Mouse (Mus musculus): ENCODE measurements around the gene Zfp184. TPM values are rescaled to one million over a fixed set of nuclear protein-coding genes. Genes with fewer than 3 reads are reported as not detected.

The Zfp184 gene
- polyA plus RNA-seq, 1 experiment from 2014 or later, result 19.4 TPM

- WGBS, result 3% methylated on average over 8 of the region's 8 CpGs
- H3K4me1 ChIP-seq, result peaks cover 6% of the 10 kb centered on the region
Measured at GRCm38 (mm10) chr13:21913854-21914253, 31.0 kb upstream of the Zfp184 start.

GRCm38 (mm10) chr13:21914599-21914998 is 30.3 kb upstream of the Zfp184 start:
- H3K9me3 ChIP-seq, result no peaks in the 10 kb centered on the region
- H3K4me1 ChIP-seq, result peaks cover 6% of the 10 kb centered on the region
- peaks cover 23% of the 10 kb centered on the region for H3K27me3 ChIP-seq (replicated peaks)
- ATAC-seq (ENCODE audit: low FRiP score, low read depth), result no peak
- 2% methylated on average over 14 of the region's 14 CpGs for WGBS
- no peaks in the 10 kb centered on the region for H3K36me3 ChIP-seq
- no peak overlapping the region for H3K27ac ChIP-seq
- H3K4me2 ChIP-seq (replicated peaks), result peak overlapping the region; percentile 43
- H3K4me3 ChIP-seq, result no peak overlapping the region; the same call in 1 of the 2 replicates
- no peak overlapping the region for H3K9ac ChIP-seq

More at GRCm38 (mm10) chr13:21913854-21914253, 31.0 kb upstream of the Zfp184 start:
- no peak overlapping the region; the same call in 1 of the 2 replicates for H3K4me3 ChIP-seq
- no peak overlapping the region for H3K9ac ChIP-seq
- H3K9me3 ChIP-seq, result no peaks in the 10 kb centered on the region
- H3K4me2 ChIP-seq (replicated peaks), result peak overlapping the region; percentile 43
- ATAC-seq (ENCODE audit: low FRiP score, low read depth), result no peak
- no peaks in the 10 kb centered on the region for H3K36me3 ChIP-seq
- H3K27ac ChIP-seq, result no peak overlapping the region
- peaks cover 23% of the 10 kb centered on the region for H3K27me3 ChIP-seq (replicated peaks)

- H3K4me2 ChIP-seq (replicated peaks), result no peak overlapping the region
- no peaks in the 10 kb centered on the region for H3K9me3 ChIP-seq
- no peak for ATAC-seq (ENCODE audit: low FRiP score, low read depth)
- H3K4me1 ChIP-seq, result peaks cover 6% of the 10 kb centered on the region
- no peak overlapping the region for H3K27ac ChIP-seq
- H3K27me3 ChIP-seq (replicated peaks), result peaks cover 23% of the 10 kb centered on the region
- no peak overlapping the region for H3K9ac ChIP-seq
- H3K36me3 ChIP-seq, result no peaks in the 10 kb centered on the region
- WGBS, result 58% methylated on average over 5 of the region's 5 CpGs
- H3K4me3 ChIP-seq, result no peak overlapping the region
Measured at GRCm38 (mm10) chr13:21915487-21915886, 29.4 kb upstream of the Zfp184 start.

- H3K36me3 ChIP-seq, result no peaks in the 10 kb centered on the region
- H3K9me3 ChIP-seq, result no peaks in the 10 kb centered on the region
- no peak overlapping the region for H3K9ac ChIP-seq
- H3K4me2 ChIP-seq (replicated peaks), result no peak overlapping the region
- H3K4me1 ChIP-seq, result peaks cover 6% of the 10 kb centered on the region
- H3K4me3 ChIP-seq, result no peak overlapping the region
- H3K27ac ChIP-seq, result no peak overlapping the region
- 32% methylated on average over 6 of the region's 6 CpGs for WGBS
- no peak for ATAC-seq (ENCODE audit: low FRiP score, low read depth)
- H3K27me3 ChIP-seq (replicated peaks), result peaks cover 24% of the 10 kb centered on the region
Measured at GRCm38 (mm10) chr13:21916056-21916455, 28.8 kb upstream of the Zfp184 start.

GRCm38 (mm10) chr13:21917040-21917439 is 27.9 kb upstream of the Zfp184 start:
- Histone ChIP-seq H3K27ac (no peak overlapping the region), H3K4me2 (replicated peaks) (peak overlapping the region; percentile 64), H3K9me3 (no peaks in the 10 kb centered on the region), H3K9ac (no peak overlapping the region), H3K27me3 (replicated peaks) (peaks cover 28% of the 10 kb centered on the region), H3K4me3 (no peak overlapping the region), H3K36me3 (no peaks in the 10 kb centered on the region), H3K4me1 (peaks cover 6% of the 10 kb centered on the region)
- ATAC-seq (ENCODE audit: low FRiP score, low read depth), result no peak
- WGBS, result 3% methylated on average over 13 of the region's 13 CpGs

- Histone ChIP-seq H3K9ac (no peak overlapping the region), H3K4me2 (replicated peaks) (peak overlapping the region; percentile 64), H3K27ac (no peak overlapping the region), H3K4me3 (peak overlapping the region; percentile 29), H3K4me1 (peaks cover 6% of the 10 kb centered on the region), H3K27me3 (replicated peaks) (peaks cover 28% of the 10 kb centered on the region), H3K9me3 (no peaks in the 10 kb centered on the region), H3K36me3 (no peaks in the 10 kb centered on the region)
- ATAC-seq (ENCODE audit: low FRiP score, low read depth), result no peak
- WGBS, result 2% methylated on average over 11 of the region's 11 CpGs
Measured at GRCm38 (mm10) chr13:21917480-21917879, 27.4 kb upstream of the Zfp184 start.

- no peak overlapping the region for H3K9ac ChIP-seq
- no peaks in the 10 kb centered on the region for H3K9me3 ChIP-seq
- WGBS, result under 1% methylated on average over 16 of the region's 16 CpGs
- ATAC-seq (ENCODE audit: low FRiP score, low read depth), result no peak
- no peak overlapping the region for H3K27ac ChIP-seq
- H3K4me1 ChIP-seq, result peaks cover 6% of the 10 kb centered on the region
- peaks cover 28% of the 10 kb centered on the region for H3K27me3 ChIP-seq (replicated peaks)
- H3K36me3 ChIP-seq, result no peaks in the 10 kb centered on the region
- peak overlapping the region; percentile 64 for H3K4me2 ChIP-seq (replicated peaks)
- H3K4me3 ChIP-seq, result peak overlapping the region; percentile 29
Measured at GRCm38 (mm10) chr13:21917992-21918391, 26.9 kb upstream of the Zfp184 start.

- WGBS, result under 1% methylated on average over 38 of the region's 38 CpGs
- peaks cover 28% of the 10 kb centered on the region for H3K27me3 ChIP-seq (replicated peaks)
- 0 out of 2 replicates have a peak overlapping the region, but pooled peaks have one; percentile 31 for H3K9ac ChIP-seq
Measured at GRCm38 (mm10) chr13:21918570-21919419, 26.1 kb upstream of the Zfp184 start.

GRCm38 (mm10) chr13:21919836-21920431 is 25.0 kb upstream of the Zfp184 start:
- Histone ChIP-seq H3K4me1 (peaks cover 6% of the 10 kb centered on the region), H3K27me3 (replicated peaks) (peaks cover 28% of the 10 kb centered on the region), H3K9me3 (no peaks in the 10 kb centered on the region), H3K4me3 (no peak overlapping the region), H3K36me3 (no peaks in the 10 kb centered on the region), H3K4me2 (replicated peaks) (no peak overlapping the region), H3K9ac (no peak overlapping the region), H3K27ac (no peak overlapping the region)
- no peak for ATAC-seq (ENCODE audit: low FRiP score, low read depth)
- WGBS, result 4% methylated on average over 11 of the region's 11 CpGs

More at GRCm38 (mm10) chr13:21918570-21919419, 26.1 kb upstream of the Zfp184 start:
- no peak overlapping the region for H3K27ac ChIP-seq
- ATAC-seq (ENCODE audit: low FRiP score, low read depth), result peak; percentile 63
- peaks cover 6% of the 10 kb centered on the region for H3K4me1 ChIP-seq
- H3K4me3 ChIP-seq, result peak overlapping the region; percentile 30
- peak overlapping the region; percentile 64 for H3K4me2 ChIP-seq (replicated peaks)
- H3K36me3 ChIP-seq, result no peaks in the 10 kb centered on the region
- no peaks in the 10 kb centered on the region for H3K9me3 ChIP-seq

GRCm38 (mm10) chr13:21920681-21921233 is 24.1 kb upstream of the Zfp184 start:
- H3K4me2 ChIP-seq (replicated peaks), result no peak overlapping the region
- peaks cover 9% of the 10 kb centered on the region for H3K4me1 ChIP-seq
- peaks cover 23% of the 10 kb centered on the region for H3K27me3 ChIP-seq (replicated peaks)
- no peaks in the 10 kb centered on the region for H3K9me3 ChIP-seq
- no peak overlapping the region for H3K9ac ChIP-seq
- no peaks in the 10 kb centered on the region for H3K36me3 ChIP-seq
- ATAC-seq (ENCODE audit: low FRiP score, low read depth), result no peak
- H3K27ac ChIP-seq, result no peak overlapping the region
- WGBS, result 23% methylated on average over 8 of the region's 8 CpGs
- H3K4me3 ChIP-seq, result no peak overlapping the region

- Histone ChIP-seq H3K27ac (no peak overlapping the region), H3K36me3 (no peaks in the 10 kb centered on the region), H3K9ac (no peak overlapping the region), H3K4me3 (no peak overlapping the region), H3K4me1 (0 out of 2 replicates have a peak, but pooled peaks cover 5% of the 10 kb centered on the region), H3K27me3 (replicated peaks) (peaks cover 4% of the 10 kb centered on the region; the same call in 1 of the 2 replicates), H3K4me2 (replicated peaks) (no peak overlapping the region), H3K9me3 (no peaks in the 10 kb centered on the region)
- no peak for ATAC-seq (ENCODE audit: low FRiP score, low read depth)
Measured at GRCm38 (mm10) chr13:21923417-21923816, 21.5 kb upstream of the Zfp184 start.

- Histone ChIP-seq H3K27me3 (replicated peaks) (peaks cover 4% of the 10 kb centered on the region; the same call in 1 of the 2 replicates), H3K27ac (no peak overlapping the region), H3K9ac (no peak overlapping the region), H3K9me3 (no peaks in the 10 kb centered on the region), H3K36me3 (no peaks in the 10 kb centered on the region), H3K4me3 (no peak overlapping the region), H3K4me2 (replicated peaks) (0 out of 2 replicates have a peak overlapping the region, but pooled peaks have one; percentile 5), H3K4me1 (0 out of 2 replicates have a peak, but pooled peaks cover 3% of the 10 kb centered on the region)
- 2% methylated on average over 21 of the region's 21 CpGs for WGBS
- no peak for ATAC-seq (ENCODE audit: low FRiP score, low read depth)
Measured at GRCm38 (mm10) chr13:21924734-21925335, 20.1 kb upstream of the Zfp184 start.

Measured in neural tube, embryonic 12.5 days (tissue).